Mouse (Mus musculus): ENCODE measurements around the gene Syce3.

- no peak for TF ChIP-seq CTCF (conservative IDR thresholded peaks at IDR 0.05; ENCODE audit: insufficient read depth, insufficient read length, low read depth, low read length)
- no peak for TF ChIP-seq POLR2A (IDR thresholded peaks at IDR 0.05; ENCODE audit: low read depth, low read length)
Measured at GRCm38 (mm10) chr15:89410118-89410517, at the start of gene Syce3.
